Mouse (Mus musculus): ENCODE data around the gene Sertad1.

Gene Sertad1

GRCm38 (mm10) chr7:27506765-27507370 lies 20.2 kb downstream of the Sertad1 start:
- no peak for DNase-seq

GRCm38 (mm10) chr7:27507711-27508647 lies 21.3 kb downstream of the Sertad1 start:
- peak; percentile 93 to 96 for DNase-seq

GRCm38 (mm10) chr7:27508648-27509005 lies 21.9 kb downstream of the Sertad1 start:
- peak; percentile 50 to 74 for DNase-seq

GRCm38 (mm10) chr7:27510809-27511208 lies 24.1 kb downstream of the Sertad1 start:
- DNase-seq = no peak

GRCm38 (mm10) chr7:27514961-27515360 lies 28.3 kb downstream of the Sertad1 start:
- DNase-seq = no peak

- no peak for DNase-seq
Observed at GRCm38 (mm10) chr7:27518314-27518713, 31.6 kb downstream of the Sertad1 start.

- no peak for DNase-seq
Observed at GRCm38 (mm10) chr7:27520104-27520503, 33.4 kb downstream of the Sertad1 start.

GRCm38 (mm10) chr7:27520599-27520998 lies 33.9 kb downstream of the Sertad1 start:
- no peak for DNase-seq

GRCm38 (mm10) chr7:27522967-27523366 lies 36.3 kb downstream of the Sertad1 start, which contains the start of gene Hipk4:
Gene Hipk4 (plus strand): TSS chr7:27523267.
- no peak for DNase-seq

- DNase-seq = no peak
Observed at GRCm38 (mm10) chr7:27523805-27524204, 37.1 kb downstream of the Sertad1 start.

- peak; percentile 84 to 90 for DNase-seq
Observed at GRCm38 (mm10) chr7:27526039-27526827, 39.5 kb downstream of the Sertad1 start.

- no peak for DNase-seq
Observed at GRCm38 (mm10) chr7:27529070-27529469, 42.4 kb downstream of the Sertad1 start.

GRCm38 (mm10) chr7:27530937-27531336 lies 44.2 kb downstream of the Sertad1 start:
- no peak for DNase-seq

GRCm38 (mm10) chr7:27531707-27532106 lies 45.0 kb downstream of the Sertad1 start:
- no peak for DNase-seq

- no peak for DNase-seq
Observed at GRCm38 (mm10) chr7:27532480-27533050, 45.9 kb downstream of the Sertad1 start.

- no peak for DNase-seq
Observed at GRCm38 (mm10) chr7:27535386-27535785, 48.7 kb downstream of the Sertad1 start.

- no peak for DNase-seq
Observed at GRCm38 (mm10) chr7:27536618-27537017, 49.9 kb downstream of the Sertad1 start.

- DNase-seq = no peak
Observed at GRCm38 (mm10) chr7:27537998-27538397, 51.3 kb downstream of the Sertad1 start.

GRCm38 (mm10) chr7:27538797-27539196 lies 52.1 kb downstream of the Sertad1 start:
- DNase-seq = no peak
